Mouse (Mus musculus) E14TG2a.4 (cell line): ENCODE data around the gene Map1b.

ENCODE experiments used
- CTCF ChIP-seq: conservative IDR thresholded peaks from 2 replicates; pipeline ENCODE4 v1.5.1; 2014; ENCODE audit warnings: low read length
- NANOG ChIP-seq: IDR thresholded peaks from 2 replicates; pipeline ENCODE4 v1.6.1; 2014; ENCODE audit warnings: borderline replicate concordance, low read length, mixed read lengths
- POU5F1 ChIP-seq: IDR thresholded peaks from 2 replicates; pipeline ENCODE4 v1.6.1; 2014; ENCODE audit warnings: low read length, borderline replicate concordance

DNA sequence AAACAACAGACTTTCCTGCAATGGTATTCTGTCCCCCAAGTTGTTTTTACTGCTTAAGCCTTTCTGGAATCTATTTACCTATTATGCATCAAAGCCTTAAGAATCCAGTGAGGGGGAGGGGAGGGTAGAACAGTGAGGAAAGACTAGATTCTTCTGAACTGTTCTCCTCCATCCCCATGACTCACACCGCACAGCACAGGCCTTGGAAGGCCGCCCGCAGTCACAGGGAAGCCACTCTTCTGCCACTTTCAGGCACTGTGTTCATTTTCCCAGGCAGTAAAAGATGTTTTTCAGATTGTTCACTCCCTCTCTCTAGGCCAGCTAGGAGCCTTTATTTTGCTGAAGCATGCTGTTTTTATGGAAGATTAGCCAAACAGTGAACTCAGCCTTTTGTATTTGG is 124.9 kb downstream of the Map1b start:
- TF ChIP-seq CTCF (no peak), NANOG (no peak), POU5F1 (no peak)
